Mouse (Mus musculus): ENCODE results near the gene Kif22.

The Kif22 gene

DNA sequence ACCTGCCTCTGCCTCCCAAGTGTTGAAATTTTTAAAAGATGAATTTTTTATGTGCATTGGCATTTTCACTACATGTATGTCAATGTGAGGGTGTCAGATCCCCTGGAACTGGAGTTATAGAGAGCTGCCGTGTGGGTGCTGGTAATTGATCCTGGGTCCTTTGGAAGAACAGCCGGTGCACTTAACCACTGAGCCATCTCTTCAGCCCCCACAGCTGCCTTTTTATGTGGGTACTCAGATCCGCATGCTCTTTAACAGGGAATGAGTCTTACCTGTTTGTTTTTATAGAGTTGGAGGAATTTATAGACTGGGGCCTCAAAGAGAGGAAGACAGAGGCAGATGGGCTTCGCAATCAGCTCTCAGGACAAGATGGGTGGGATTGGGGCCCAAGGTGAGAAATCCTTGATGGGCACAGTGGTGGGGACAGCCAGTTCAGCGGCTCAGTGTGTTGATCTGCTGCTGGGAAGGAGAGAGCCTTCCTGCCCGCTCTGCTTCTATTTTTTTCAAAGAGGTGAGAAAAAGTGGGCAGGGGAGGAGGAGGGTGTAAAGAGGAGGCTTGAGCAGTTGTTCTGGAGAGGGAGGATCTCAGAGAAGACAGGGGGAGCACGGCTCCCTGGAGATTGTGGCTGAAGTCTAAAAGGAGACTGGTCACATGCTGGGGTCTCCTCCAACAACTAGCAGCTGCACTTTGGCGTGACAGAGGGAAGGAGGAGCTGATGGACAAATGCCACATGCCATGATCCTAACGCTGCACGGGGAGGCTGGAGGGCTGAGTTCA, 57.4 kb downstream of the Kif22 start:
- no peak for DNase-seq (ENCODE audit: low spot score)

DNA sequence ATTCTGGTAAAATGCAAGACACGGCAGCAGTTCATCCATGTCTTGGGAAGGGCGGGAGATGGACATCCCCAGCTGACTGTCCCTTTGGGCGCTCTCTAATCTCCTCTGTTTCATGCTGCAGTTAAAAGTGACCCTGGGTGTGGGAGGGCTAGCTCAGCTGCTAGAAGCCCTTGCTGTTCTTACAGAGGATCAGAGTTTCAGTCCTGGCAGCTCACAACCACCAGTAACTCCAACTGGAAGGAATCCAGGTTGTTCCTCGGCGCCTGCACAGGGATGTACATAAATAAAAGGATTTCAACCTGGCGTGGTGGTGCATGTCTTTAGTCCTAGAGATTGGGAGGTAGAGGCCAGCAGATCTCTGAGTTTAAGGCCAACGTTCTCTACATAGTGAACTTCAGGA, 59.2 kb downstream of the Kif22 start:
- no peak for DNase-seq (ENCODE audit: low spot score)

DNA sequence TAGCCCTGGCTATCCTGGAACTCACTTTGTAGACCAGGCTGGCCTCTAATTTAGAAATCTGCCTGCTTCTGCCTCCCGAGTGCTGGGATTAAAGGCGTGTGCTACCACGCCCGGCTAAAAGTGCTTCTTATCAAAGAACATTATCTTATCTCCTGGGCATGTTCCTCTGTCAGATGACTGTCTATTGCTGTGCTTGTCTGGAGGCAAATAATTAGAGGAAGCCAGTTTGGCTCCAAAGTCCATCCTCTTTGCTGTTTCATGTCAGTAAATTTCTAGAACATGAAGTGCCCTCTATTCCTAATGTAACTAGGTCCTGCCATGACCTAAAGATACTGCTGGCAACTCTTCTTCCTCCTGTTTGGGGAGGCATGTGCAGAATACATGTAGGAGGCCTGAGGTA, 60.2 kb downstream of the Kif22 start:
- no peak for DNase-seq (ENCODE audit: low spot score)

DNA sequence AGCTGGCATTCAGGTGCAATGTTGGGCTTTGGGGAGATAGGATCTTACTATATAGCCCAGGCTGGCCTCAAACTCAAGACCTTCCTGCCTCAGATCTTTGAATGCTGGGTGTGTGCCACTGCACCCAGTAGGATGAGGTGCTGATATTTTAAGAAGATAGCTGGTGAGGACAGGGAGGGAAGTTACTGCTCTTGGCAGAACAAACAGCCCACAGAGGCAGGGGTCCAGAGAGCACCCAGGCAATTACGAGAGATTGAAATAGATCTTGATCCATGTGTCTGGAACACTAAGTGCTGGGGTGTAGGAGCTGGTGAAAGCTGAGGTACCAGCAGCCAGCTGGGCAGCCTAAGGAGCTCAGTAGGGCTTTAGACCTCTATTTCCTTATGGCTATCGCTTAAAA, 60.7 kb downstream of the Kif22 start:
- DNase-seq (ENCODE audit: low spot score), result no peak

DNA sequence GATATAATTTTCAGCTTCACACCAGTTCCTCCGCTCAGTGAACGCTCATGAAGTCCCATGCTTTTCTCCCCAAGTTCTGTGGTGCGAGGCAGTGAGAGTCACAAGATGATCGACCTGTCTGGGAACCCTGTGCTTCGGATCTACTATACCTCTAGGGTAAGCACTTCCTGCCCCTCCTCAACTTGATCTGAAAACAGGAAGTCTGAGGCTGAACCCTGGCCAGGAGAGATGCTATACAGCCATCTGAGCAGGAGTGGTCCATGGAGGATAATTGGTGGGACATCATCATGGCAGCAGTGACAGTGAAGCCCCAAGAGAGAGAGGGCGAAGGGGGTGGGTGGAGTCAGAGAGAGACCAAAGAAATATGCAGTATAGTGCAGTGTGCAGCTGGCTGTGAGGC, 63.4 kb downstream of the Kif22 start:
- DNase-seq (ENCODE audit: low spot score), result no peak

Measured in urinary bladder, postnatal 14 days (tissue).